Comparison of ENCODE assay signal across 8 mouse cellular contexts in genomic region chr7:110221051-110221585, GRCm38 (mm10). TPM values are rescaled to one million over a fixed set of nuclear protein-coding genes. Genes with fewer than 3 reads are reported as not detected.
DNase-seq lines count a peak whose midpoint lies in the region; ATAC-seq lines count a peak whose summit lies in the region.

No protein-coding gene starts in this region.

- H3K4me3 ChIP-seq in kidney, embryonic 15.5 days (replicated peaks), result peak overlapping the region; percentile 79
- peak overlapping the region; percentile 87 for H3K4me3 ChIP-seq in hindbrain, embryonic 10.5 days
- peak overlapping the region; percentile 89 for H3K4me3 ChIP-seq in lung, embryonic 15.5 days
- H3K4me3 ChIP-seq in stomach, embryonic 16.5 days (replicated peaks; ENCODE audit: low read length), result peak overlapping the region; percentile 63

- WGBS in kidney, embryonic 15.5 days, result 22% methylated on average over 8 of the region's 8 CpGs
- 19% methylated on average over 8 of the region's 8 CpGs for WGBS in hindbrain, embryonic 10.5 days
- WGBS in lung, embryonic 15.5 days, result 17% methylated on average over 8 of the region's 8 CpGs
- WGBS in stomach, embryonic 16.5 days, result 18% methylated on average over 8 of the region's 8 CpGs

- H3K27ac ChIP-seq in kidney, embryonic 15.5 days, result peak overlapping the region; percentile 97
- peak overlapping the region; percentile 95 for H3K27ac ChIP-seq in hindbrain, embryonic 10.5 days
- H3K27ac ChIP-seq in lung, embryonic 15.5 days, result peak overlapping the region; percentile 94
- H3K27ac ChIP-seq in stomach, embryonic 16.5 days (ENCODE audit: low read length), result peak overlapping the region; percentile 86

- peak overlapping the region; percentile 90 for H3K4me2 ChIP-seq in kidney, embryonic 15.5 days
- H3K4me2 ChIP-seq in lung, embryonic 15.5 days, result peak overlapping the region; percentile 76
- H3K4me2 ChIP-seq in stomach, embryonic 16.5 days (ENCODE audit: low read depth, low read length), result peak overlapping the region; percentile 86

- no peaks in the 10 kb centered on the region for H3K27me3 ChIP-seq in kidney, embryonic 15.5 days
- no peaks in the 10 kb centered on the region for H3K27me3 ChIP-seq in hindbrain, embryonic 10.5 days (ENCODE audit: insufficient read depth, poor library complexity, severe bottlenecking)
- no peaks in the 10 kb centered on the region for H3K27me3 ChIP-seq in lung, embryonic 15.5 days
- H3K27me3 ChIP-seq in stomach, embryonic 16.5 days (ENCODE audit: control insufficient read depth, insufficient read depth, low read length), result no peaks in the 10 kb centered on the region

- no peaks in the 10 kb centered on the region for H3K9me3 ChIP-seq in kidney, embryonic 15.5 days (replicated peaks)
- H3K9me3 ChIP-seq in hindbrain, embryonic 10.5 days, result no peaks in the 10 kb centered on the region
- no peaks in the 10 kb centered on the region for H3K9me3 ChIP-seq in lung, embryonic 15.5 days
- H3K9me3 ChIP-seq in stomach, embryonic 16.5 days (replicated peaks; ENCODE audit: control insufficient read depth, low read length), result no peaks in the 10 kb centered on the region

- peaks cover 6% of the 10 kb centered on the region; the same call in 1 of the 2 replicates for H3K36me3 ChIP-seq in kidney, embryonic 15.5 days
- peaks cover 8% of the 10 kb centered on the region for H3K36me3 ChIP-seq in hindbrain, embryonic 10.5 days
- H3K36me3 ChIP-seq in lung, embryonic 15.5 days, result peaks cover 7% of the 10 kb centered on the region
- H3K36me3 ChIP-seq in stomach, embryonic 16.5 days (ENCODE audit: control insufficient read depth, insufficient read depth, low read length), result no peaks in the 10 kb centered on the region

- no peak for DNase-seq in kidney, adult 11 months
- peak; percentile 9 for DNase-seq in T-cell, adult 2 months (ENCODE audit: low spot score)
- DNase-seq in hindbrain, embryonic 10.5 days (ENCODE audit: low spot score), result no peak
- no peak for DNase-seq in Muller cell, postnatal 12 days (ENCODE audit: inconsistent ontology term)
- no peak for DNase-seq in ovary, postnatal 36 days (ENCODE audit: low spot score)

- peak overlapping the region; percentile 95 for H3K9ac ChIP-seq in kidney, embryonic 15.5 days
- peak overlapping the region; percentile 84 for H3K9ac ChIP-seq in lung, embryonic 15.5 days
- peak overlapping the region; percentile 89 for H3K9ac ChIP-seq in stomach, embryonic 16.5 days (ENCODE audit: low read length)

- ATAC-seq in kidney, embryonic 15.5 days (replicated peaks; ENCODE audit: low FRiP score), result peak; percentile 12; the same call in 1 of the 2 replicates
- ATAC-seq in lung, embryonic 15.5 days (ENCODE audit: borderline replicate concordance, extremely low read depth, low FRiP score, low TSS enrichment), result peak; percentile 47
- peak; percentile 4; the same call in 1 of the 2 replicates for ATAC-seq in stomach, embryonic 16.5 days (ENCODE audit: insufficient read depth, low FRiP score)

- peaks cover 10% of the 10 kb centered on the region; the same call in 1 of the 2 replicates for H3K4me1 ChIP-seq in kidney, embryonic 15.5 days
- peaks cover 14% of the 10 kb centered on the region for H3K4me1 ChIP-seq in hindbrain, embryonic 10.5 days (replicated peaks)
- peaks cover 16% of the 10 kb centered on the region; the same call in 1 of the 2 replicates for H3K4me1 ChIP-seq in lung, embryonic 15.5 days
- peaks cover 4% of the 10 kb centered on the region; the same call in 1 of the 2 replicates for H3K4me1 ChIP-seq in stomach, embryonic 16.5 days (ENCODE audit: control insufficient read depth, insufficient read depth, low read length)

RNA-seq across cellular contexts. Expression of gene Swap70, which starts 0.4 kb away (rescaled TPM):
- 29.2 and 32.8 TPM in 2 replicates for polyA plus RNA-seq in kidney, embryonic 15.5 days (2015; fragmentation: Nextera tagmentation; extraction: Ambion mirVana)
- 18.1 and 26.6 TPM in 2 replicates for polyA plus RNA-seq in hindbrain, embryonic 10.5 days (2016; fragmentation: Nextera tagmentation; extraction: Ambion mirVana)
- polyA plus RNA-seq in lung, embryonic 15.5 days (2015; fragmentation: Nextera tagmentation; extraction: Ambion mirVana), result 35.4 and 36.1 TPM in 2 replicates
- 23.2 and 25.8 TPM in 2 replicates for polyA plus RNA-seq in stomach, embryonic 16.5 days (2015; fragmentation: Nextera tagmentation; extraction: Ambion mirVana)
